15 mouse cellular contexts compared by ENCODE assay signal in genomic region chr12:76401674-76402073, GRCm38 (mm10). TPM values are rescaled to one million over a fixed set of nuclear protein-coding genes. Genes with fewer than 3 reads are reported as not detected.
A peak's percentile ranks its signal among the peaks of the same experiment; 100 is the strongest.
DNase-seq lines count a peak whose midpoint lies in the region; ATAC-seq and TF ChIP-seq lines count a peak whose summit lies in the region.
"Had no signal": no experiment of that assay in that cellular context is flagged by ENCODE, and none has a peak within 500 bp of the region (broad histone marks: within the 10 kb centered on the region; RNA-seq: fewer than 3 reads in every experiment).

No protein-coding gene starts in this region.

- no peak overlapping the region for H3K9ac ChIP-seq in heart, postnatal 0 days (replicated peaks; ENCODE audit: low read depth, low read length)
- no peak overlapping the region for H3K9ac ChIP-seq in lung, embryonic 14.5 days
- H3K9ac ChIP-seq: embryonic facial prominence, embryonic 13.5 days; heart, embryonic 12.5 days had no signal

- no peak overlapping the region for H3K4me3 ChIP-seq in heart, postnatal 0 days (ENCODE audit: low read depth, low read length)
- no peak overlapping the region for H3K4me3 ChIP-seq in lung, embryonic 14.5 days (ENCODE audit: low read depth, low read length)
- no peak overlapping the region for H3K4me3 ChIP-seq in G1E (ENCODE audit: low read depth, low read length)
- H3K4me3 ChIP-seq: embryonic facial prominence, embryonic 13.5 days; heart, embryonic 12.5 days had no signal

- H3K27ac ChIP-seq in heart, postnatal 0 days (ENCODE audit: low read depth): no peak overlapping the region
- H3K27ac ChIP-seq in lung, embryonic 14.5 days (ENCODE audit: low read depth): no peak overlapping the region
- H3K27ac ChIP-seq: embryonic facial prominence, embryonic 13.5 days had no signal

- no peak for ATAC-seq in heart, postnatal 0 days (ENCODE audit: insufficient read depth, low read depth)
- ATAC-seq in lung, embryonic 14.5 days (ENCODE audit: insufficient read depth): no peak
- no peak for ATAC-seq in G1E (ENCODE audit: extremely low read depth, insufficient number of reproducible peaks, low FRiP score, poor library complexity, severe bottlenecking)

- H3K36me3 ChIP-seq in heart, postnatal 0 days (replicated peaks; ENCODE audit: control insufficient read depth, insufficient read depth, low read length): no peaks in the 10 kb centered on the region
- no peaks in the 10 kb centered on the region for H3K36me3 ChIP-seq in lung, embryonic 14.5 days (ENCODE audit: insufficient read depth)
- H3K36me3 ChIP-seq in G1E (replicated peaks): peaks cover 27% of the 10 kb centered on the region
- no peaks in the 10 kb centered on the region for H3K36me3 ChIP-seq in splenic B cell, adult 2 months (ENCODE audit: control insufficient read depth, insufficient read depth, low read length, poor library complexity, severe bottlenecking)
- H3K36me3 ChIP-seq: embryonic facial prominence, embryonic 13.5 days; heart, embryonic 12.5 days had no signal

- WGBS in heart, postnatal 0 days: 56% methylated on average over 3 of the region's 3 CpGs
- WGBS in lung, embryonic 14.5 days: 48% methylated on average over 3 of the region's 3 CpGs

- H3K9me3 ChIP-seq in heart, postnatal 0 days (replicated peaks; ENCODE audit: control insufficient read depth, low read length): no peaks in the 10 kb centered on the region
- no peaks in the 10 kb centered on the region for H3K9me3 ChIP-seq in lung, embryonic 14.5 days (ENCODE audit: low read depth, low read length)
- H3K9me3 ChIP-seq in G1E (replicated peaks): peaks cover 20% of the 10 kb centered on the region
- H3K9me3 ChIP-seq: embryonic facial prominence, embryonic 13.5 days; heart, embryonic 12.5 days had no signal

- peaks cover 16% of the 10 kb centered on the region for H3K4me1 ChIP-seq in heart, postnatal 0 days (ENCODE audit: control insufficient read depth, insufficient read depth)
- H3K4me1 ChIP-seq in lung, embryonic 14.5 days (ENCODE audit: insufficient read depth): peaks cover 14% of the 10 kb centered on the region
- peaks cover 33% of the 10 kb centered on the region for H3K4me1 ChIP-seq in G1E (ENCODE audit: insufficient read depth, low read depth, low read length)

- H3K27me3 ChIP-seq in heart, postnatal 0 days (ENCODE audit: control insufficient read depth, insufficient read depth, low read length): peaks cover 17% of the 10 kb centered on the region; the same call in 1 of the 2 replicates
- H3K27me3 ChIP-seq in lung, embryonic 14.5 days (ENCODE audit: insufficient read depth, low read length): peaks cover 23% of the 10 kb centered on the region
- peaks cover 15% of the 10 kb centered on the region; the same call in 1 of the 2 replicates for H3K27me3 ChIP-seq in G1E (ENCODE audit: insufficient read depth, low read length)
- no peaks in the 10 kb centered on the region for H3K27me3 ChIP-seq in splenic B cell, adult 2 months (ENCODE audit: control insufficient read depth, insufficient read depth, low read length, poor library complexity, severe bottlenecking)

- peak; percentile 14; the same call in 1 of the 2 replicates for TF ChIP-seq CTCF in heart, postnatal 0 days (IDR thresholded peaks at IDR 0.05; ENCODE audit: low read depth)
- peak; percentile 17; the same call in 1 of the 2 replicates for TF ChIP-seq CTCF in lung, embryonic 14.5 days (IDR thresholded peaks at IDR 0.05; ENCODE audit: low read depth)
- TF ChIP-seq CTCF in G1E (IDR thresholded peaks at IDR 0.05; ENCODE audit: low read depth, low read length): peak; percentile 37

- no peak overlapping the region for H3K4me2 ChIP-seq in heart, postnatal 0 days (ENCODE audit: low read depth, low read length)
- no peak overlapping the region for H3K4me2 ChIP-seq in lung, embryonic 14.5 days
- H3K4me2 ChIP-seq: embryonic facial prominence, embryonic 13.5 days; midbrain, embryonic 11.5 days had no signal

- DNase-seq in heart, postnatal 0 days (ENCODE audit: low spot score): no peak
- no peak for DNase-seq in heart, adult 8-10 months (ENCODE audit: low spot score)
- DNase-seq in lung, embryonic 14.5 days: no peak
- DNase-seq in lung, adult 18-20 months: no peak
- DNase-seq in G1E (ENCODE audit: low spot score): no peak
- DNase-seq in splenic B cell, adult 2 months (ENCODE audit: low read depth, low spot score): peak; percentile 50
- no peak for DNase-seq in adrenal gland, adult 2 months
- no peak for DNase-seq in frontal cortex, adult 2 months (ENCODE audit: extremely low spot score in 1 of 2, low spot score in 1 of 2)
- DNase-seq: layer of hippocampus, adult 9-11 months; left cerebral cortex, postnatal 4 days; spleen, adult 18-20 months had no signal

- no peak for TF ChIP-seq EP300 in heart, postnatal 0 days (IDR thresholded peaks at IDR 0.05; ENCODE audit: low read depth)

RNA-seq across cellular contexts. Expression of gene Hspa2, which starts 2.3 kb away (rescaled TPM):
- total RNA-seq in heart, postnatal 0 days (2014; rRNA removed; ENCODE audit: low replicate concordance): 8.7 and 13.2 TPM in 2 replicates
- 13.7 and 15.0 TPM in 2 replicates for polyA plus RNA-seq in heart, postnatal 0 days (2015; fragmentation: Nextera tagmentation; extraction: Ambion mirVana)
- 1 to 10 TPM; 4.1 to 7.7 (median 5.8) TPM for total RNA-seq in heart, adult 8-10 months (2022)
- 6.0 TPM in 2 replicates for polyA plus RNA-seq in lung, embryonic 14.5 days (2014; fragmentation: Nextera tagmentation; extraction: Ambion mirVana)
- total RNA-seq in G1E (2014; fragmentation: Nextera tagmentation): 6.0 and 7.3 TPM in 2 replicates
- 10.7 and 11.3 TPM in 2 replicates for total RNA-seq in G1E (2017)
- 10.3 and 12.0 TPM in 2 replicates for polyA plus RNA-seq in G1E (2012)
- 10 to 100 TPM; 18.7 to 23.8 TPM for total RNA-seq in adrenal gland, adult 2 months (2021)
- polyA plus RNA-seq in adrenal gland, adult 2 months (2012; rRNA removed): 15.9 and 21.3 TPM in 2 replicates
- 64.5 and 73.2 TPM in 2 replicates for polyA plus RNA-seq in frontal cortex, adult 2 months (2012; rRNA removed)

RNA-seq across cellular contexts. Expression of gene Ppp1r36, which starts 15.7 kb away (rescaled TPM):
- total RNA-seq in heart, postnatal 0 days (2014; rRNA removed; ENCODE audit: low replicate concordance): not detected in 2 replicates
- 1.5 and 1.7 TPM in 2 replicates for polyA plus RNA-seq in heart, postnatal 0 days (2015; fragmentation: Nextera tagmentation; extraction: Ambion mirVana)
- under 1 TPM in 2 of 4 experiments, not detected in 2; 0.41 to 0.69 TPM for total RNA-seq in heart, adult 8-10 months (2022)
- polyA plus RNA-seq in lung, embryonic 14.5 days (2014; fragmentation: Nextera tagmentation; extraction: Ambion mirVana): 2.8 and 3.2 TPM in 2 replicates
- total RNA-seq in G1E (2014; fragmentation: Nextera tagmentation) (not detected in 2 replicates), G1E (2017) (0.12 and 0.38 TPM in 2 replicates)
- polyA plus RNA-seq in G1E (2012): not detected in 2 replicates
- under 1 TPM; 0.23 to 0.24 TPM for total RNA-seq in adrenal gland, adult 2 months (2021)
- not detected in 2 replicates for polyA plus RNA-seq in adrenal gland, adult 2 months (2012; rRNA removed)
- polyA plus RNA-seq in frontal cortex, adult 2 months (2012; rRNA removed): 1.5 and 1.8 TPM in 2 replicates
- total RNA-seq: gastrocnemius, adult 8-10 months had no signal

RNA-seq across cellular contexts. Expression of gene Zbtb1, which starts 31.6 kb away (rescaled TPM):
- 2.8 and 5.0 TPM in 2 replicates for total RNA-seq in heart, postnatal 0 days (2014; rRNA removed; ENCODE audit: low replicate concordance)
- 4.4 and 4.6 TPM in 2 replicates for polyA plus RNA-seq in heart, postnatal 0 days (2015; fragmentation: Nextera tagmentation; extraction: Ambion mirVana)
- total RNA-seq in heart, adult 8-10 months (2022): 1 to 10 TPM; 3.4 to 4.0 (median 3.9) TPM
- 12.6 and 13.2 TPM in 2 replicates for polyA plus RNA-seq in lung, embryonic 14.5 days (2014; fragmentation: Nextera tagmentation; extraction: Ambion mirVana)
- total RNA-seq in G1E (2014; fragmentation: Nextera tagmentation) (24.8 and 27.9 TPM in 2 replicates), G1E (2017) (23.1 and 27.2 TPM in 2 replicates)
- polyA plus RNA-seq in G1E (2012): 6.4 and 8.8 TPM in 2 replicates
- total RNA-seq in adrenal gland, adult 2 months (2021): 1 to 10 TPM; 5.0 to 5.5 TPM
- 2.3 and 2.4 TPM in 2 replicates for polyA plus RNA-seq in adrenal gland, adult 2 months (2012; rRNA removed)
- 3.7 and 3.9 TPM in 2 replicates for polyA plus RNA-seq in frontal cortex, adult 2 months (2012; rRNA removed)

RNA-seq across cellular contexts. Expression of gene Zbtb25, which starts 32.3 kb away (rescaled TPM):
- total RNA-seq in heart, postnatal 0 days (2014; rRNA removed; ENCODE audit: low replicate concordance): 8.1 and 26.1 TPM in 2 replicates
- 8.6 and 10.4 TPM in 2 replicates for polyA plus RNA-seq in heart, postnatal 0 days (2015; fragmentation: Nextera tagmentation; extraction: Ambion mirVana)
- 10 to 100 TPM in 2 of 4 experiments, 1 to 10 TPM in 2; 6.7 to 11.3 (median 8.8) TPM for total RNA-seq in heart, adult 8-10 months (2022)
- polyA plus RNA-seq in lung, embryonic 14.5 days (2014; fragmentation: Nextera tagmentation; extraction: Ambion mirVana): 18.4 and 19.4 TPM in 2 replicates
- total RNA-seq in G1E (2014; fragmentation: Nextera tagmentation) (54.4 and 62.5 TPM in 2 replicates), G1E (2017) (15.5 and 17.5 TPM in 2 replicates)
- polyA plus RNA-seq in G1E (2012): 12.1 and 12.2 TPM in 2 replicates
- 1 to 10 TPM; 6.9 to 9.4 TPM for total RNA-seq in adrenal gland, adult 2 months (2021)
- polyA plus RNA-seq in adrenal gland, adult 2 months (2012; rRNA removed): 4.9 and 6.0 TPM in 2 replicates
- 15.9 and 19.0 TPM in 2 replicates for polyA plus RNA-seq in frontal cortex, adult 2 months (2012; rRNA removed)
